Mouse (Mus musculus) left cerebral cortex, postnatal 4 days (tissue): ENCODE results near the gene Sh2d1b1. TPM values are rescaled to one million over a fixed set of nuclear protein-coding genes. Genes with fewer than 3 reads are reported as not detected.
"Not testable (repeated sequence)": the region's sequence is repeated elsewhere in the genome, so short reads cannot be mapped to it uniquely, and the experiment has no call there.

Source experiments
- DNase-seq: peaks from one replicate; pipeline ENCODE4 v3.0.0-alpha.2; 2022
- intact Hi-C: fragments of 180-260 bp; cut with DNase I; formaldehyde crosslinking; loops from one replicate; pipeline ENCODE4 v1.15.1; 2025
- total RNA-seq, 2 experiments: library from RNA; stranded (reverse); gene quantifications; 2 replicates each; pipeline ENCODE4 v1.2.3; 2021

Gene Sh2d1b1
- total RNA-seq = under 1 TPM in 1 of 2 experiments, not detected in 1; 0.22 TPM

- DNase-seq = no peak
- intact Hi-C loops = no loop called here
These were observed at the start of gene Sh2d1b1 for GRCm38 (mm10) chr1:170277016-170277415. TSS of gene Sh2d1b1 (plus strand) at chr1:170277320.

GRCm38 (mm10) chr1:170232688-170233087 is 44.4 kb upstream of the Sh2d1b1 start, which contains the start of gene Sh2d1b2:
TSS of gene Sh2d1b2 (plus strand) at chr1:170232749.
- intact Hi-C loops = not testable (repeated sequence)

GRCm38 (mm10) chr1:170245016-170245415 is 32.1 kb upstream of the Sh2d1b1 start:
- intact Hi-C loops = no loop called here
- no peak for DNase-seq

More at GRCm38 (mm10) chr1:170232688-170233087, 44.4 kb upstream of the Sh2d1b1 start, which contains the start of gene Sh2d1b2:
- not testable (repeated sequence) for DNase-seq

GRCm38 (mm10) chr1:170254893-170255559 is 22.1 kb upstream of the Sh2d1b1 start:
- intact Hi-C loops = no loop called here
- DNase-seq = no peak

GRCm38 (mm10) chr1:170255560-170255910 is 21.6 kb upstream of the Sh2d1b1 start:
- DNase-seq = peak; percentile 83
- intact Hi-C loops = no loop called here

GRCm38 (mm10) chr1:170270281-170270680 is 6.8 kb upstream of the Sh2d1b1 start:
- no peak for DNase-seq
- intact Hi-C loops = no loop called here

- intact Hi-C loops = no loop called here
These were observed 6.4 kb upstream of the Sh2d1b1 start for GRCm38 (mm10) chr1:170270696-170271095.

GRCm38 (mm10) chr1:170273252-170273651 is 3.9 kb upstream of the Sh2d1b1 start:
- intact Hi-C loops = no loop called here
- no peak for DNase-seq

More at GRCm38 (mm10) chr1:170270696-170271095, 6.4 kb upstream of the Sh2d1b1 start:
- DNase-seq = no peak

GRCm38 (mm10) chr1:170282415-170283129 is 5.5 kb downstream of the Sh2d1b1 start:
- intact Hi-C loops = no loop called here
- DNase-seq = no peak

GRCm38 (mm10) chr1:170292239-170292951 is 15.3 kb downstream of the Sh2d1b1 start:
- DNase-seq = peak; percentile 48
- intact Hi-C loops = loop anchor here (1.0 to 5.0 kb wide), 2 partner anchors 321 to 550 kb away; no protein-coding TSS in a partner anchor

GRCm38 (mm10) chr1:170293257-170293656 is 16.1 kb downstream of the Sh2d1b1 start:
- no peak for DNase-seq
- intact Hi-C loops = loop anchor here (5.0 kb wide), 1 partner anchor 549 kb away; no protein-coding TSS in a partner anchor

GRCm38 (mm10) chr1:170294786-170295570 is 17.9 kb downstream of the Sh2d1b1 start:
- intact Hi-C loops = loop anchor here (5.0 kb wide), 1 partner anchor 547 kb away; no protein-coding TSS in a partner anchor
- no peak for DNase-seq

GRCm38 (mm10) chr1:170299496-170299895 is 22.4 kb downstream of the Sh2d1b1 start:
- intact Hi-C loops = no loop called here
- no peak for DNase-seq

GRCm38 (mm10) chr1:170301686-170302085 is 24.6 kb downstream of the Sh2d1b1 start:
- no peak for DNase-seq
- intact Hi-C loops = no loop called here

- intact Hi-C loops = no loop called here
- no peak for DNase-seq
These were observed 25.3 kb downstream of the Sh2d1b1 start for GRCm38 (mm10) chr1:170302456-170302855.

GRCm38 (mm10) chr1:170303103-170303502 is 26.0 kb downstream of the Sh2d1b1 start:
- DNase-seq = no peak
- intact Hi-C loops = no loop called here

- intact Hi-C loops = no loop called here
- no peak for DNase-seq
These were observed 27.9 kb downstream of the Sh2d1b1 start for GRCm38 (mm10) chr1:170305002-170305401.

GRCm38 (mm10) chr1:170306232-170306631 is 29.1 kb downstream of the Sh2d1b1 start, which contains the start of gene Gm7694:
TSS of gene Gm7694 (minus strand) at chr1:170306332.
- intact Hi-C loops = no loop called here
- no peak for DNase-seq

- DNase-seq = no peak
- intact Hi-C loops = no loop called here
These were observed 31.4 kb downstream of the Sh2d1b1 start, which contains the start of gene Spata46 for GRCm38 (mm10) chr1:170308503-170308902. TSS of gene Spata46 (plus strand) at chr1:170308803.

GRCm38 (mm10) chr1:170311431-170311830 is 34.3 kb downstream of the Sh2d1b1 start:
- intact Hi-C loops = no loop called here
- DNase-seq = no peak
